Mouse (Mus musculus): Measurements from ENCODE around the gene Actn4. TPM values are rescaled to one million over a fixed set of nuclear protein-coding genes. Genes with fewer than 3 reads are reported as not detected.

Gene Actn4
- polyA plus RNA-seq, 1 experiment: 465 TPM

DNA sequence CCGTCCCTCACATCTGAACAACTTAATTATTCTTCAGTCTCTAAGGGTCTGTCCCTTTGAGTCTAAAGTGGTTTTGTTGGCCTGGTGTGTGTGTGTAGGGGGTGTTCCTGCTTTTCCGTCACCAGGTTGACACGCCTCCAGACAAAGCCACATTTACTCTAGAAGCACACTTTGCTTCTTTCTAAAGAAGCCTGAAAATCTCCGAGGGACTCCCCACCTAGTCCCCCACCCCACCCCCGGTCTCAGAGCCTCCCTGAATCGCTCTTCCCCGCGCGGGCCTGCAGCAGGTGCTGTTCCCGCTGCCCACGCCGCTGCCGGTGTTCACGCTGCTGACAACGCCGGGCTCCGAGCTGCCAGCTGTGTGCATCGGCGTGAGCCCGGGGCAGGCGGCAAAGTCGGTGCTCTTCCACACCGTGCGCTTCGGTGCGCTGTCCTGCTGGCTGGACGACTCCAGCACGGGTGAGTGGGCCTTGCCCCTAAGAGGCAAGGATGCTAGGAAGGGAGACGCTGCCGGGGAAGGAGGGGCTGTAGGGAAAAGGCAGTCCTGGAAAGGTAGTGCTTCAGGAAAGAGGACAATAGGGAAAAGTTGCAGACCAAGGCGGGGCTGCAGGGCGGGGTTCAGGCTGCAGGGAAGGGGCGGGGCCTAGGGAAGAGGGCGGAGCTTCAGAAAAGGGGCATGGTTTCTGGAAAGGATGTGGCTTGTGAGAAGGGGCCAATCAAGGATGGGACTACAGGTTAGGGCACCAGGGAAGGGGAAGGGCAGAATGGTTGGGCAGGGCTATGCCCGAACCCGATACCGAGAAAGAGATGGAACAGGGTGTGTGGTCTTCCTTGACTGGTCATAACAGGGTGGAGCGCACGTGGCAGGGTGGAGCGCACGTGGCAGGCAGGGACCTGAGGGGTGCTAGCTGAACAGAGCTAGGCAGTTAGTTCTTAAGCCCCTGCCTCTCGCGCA lies 38.8 kb upstream of the Actn4 start:
- H3K4me3 ChIP-seq (ENCODE audit: insufficient read depth, poor library complexity, severe bottlenecking): no peak overlapping the region
- no peak for TF ChIP-seq CTCF (IDR thresholded peaks at IDR 0.05; ENCODE audit: control insufficient read depth, insufficient read depth, insufficient read length)
- TF ChIP-seq MYOD1 (IDR thresholded peaks at IDR 0.05; ENCODE audit: control insufficient read depth, insufficient read length, low read depth): no peak
- TF ChIP-seq CEBPB (IDR thresholded peaks at IDR 0.05; ENCODE audit: low read depth): no peak
- TF ChIP-seq FOSL1 (IDR thresholded peaks at IDR 0.05; ENCODE audit: insufficient read depth, low read length, poor library complexity, severe bottlenecking): no peak
- no peak for TF ChIP-seq MYOG (IDR thresholded peaks at IDR 0.05; ENCODE audit: control insufficient read depth, extremely low read depth, insufficient read length)
- TF ChIP-seq USF1 (IDR thresholded peaks at IDR 0.05; ENCODE audit: low read depth): no peak
- no peak for TF ChIP-seq MAX (IDR thresholded peaks at IDR 0.05)

DNA sequence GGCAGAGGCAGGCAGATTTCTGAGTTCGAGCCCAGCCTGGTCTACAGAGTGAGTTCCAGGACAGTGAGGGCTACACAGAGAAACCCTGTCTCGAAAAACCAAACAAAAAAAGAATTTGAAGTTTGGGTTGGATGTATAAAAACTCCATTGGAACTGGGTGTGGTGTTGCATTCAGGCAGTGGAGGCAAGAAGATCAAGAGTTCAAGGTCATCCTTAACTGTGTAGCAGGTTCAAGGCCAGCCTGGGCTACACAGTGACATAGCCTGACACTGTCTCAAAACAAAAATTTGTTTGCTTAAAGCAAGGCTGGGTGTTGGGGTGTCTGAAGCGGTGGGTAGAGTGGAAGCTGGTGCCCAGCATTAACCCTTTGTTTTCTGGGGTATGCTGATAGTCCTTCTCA lies 31.3 kb upstream of the Actn4 start:
- H3K27me3 ChIP-seq (ENCODE audit: control insufficient read depth, insufficient read depth, insufficient read length): no peaks in the 10 kb centered on the region
- no peak overlapping the region for H3ac ChIP-seq (ENCODE audit: control insufficient read depth, insufficient read length, low read depth)
- H3K79me3 ChIP-seq (ENCODE audit: low read depth): no peaks in the 10 kb centered on the region
- no peak overlapping the region for H3K4me3 ChIP-seq (ENCODE audit: insufficient read depth, poor library complexity, severe bottlenecking)
- TF ChIP-seq CEBPB (IDR thresholded peaks at IDR 0.05; ENCODE audit: low read depth) (no peak), CTCF (IDR thresholded peaks at IDR 0.05; ENCODE audit: control insufficient read depth, insufficient read depth, insufficient read length) (no peak), USF1 (IDR thresholded peaks at IDR 0.05; ENCODE audit: low read depth) (no peak), FOSL1 (IDR thresholded peaks at IDR 0.05; ENCODE audit: insufficient read depth, low read length, poor library complexity, severe bottlenecking) (no peak), MYOD1 (IDR thresholded peaks at IDR 0.05; ENCODE audit: control insufficient read depth, insufficient read length, low read depth) (no peak), MAX (IDR thresholded peaks at IDR 0.05) (no peak), MYOG (IDR thresholded peaks at IDR 0.05; ENCODE audit: control insufficient read depth, extremely low read depth, insufficient read length) (no peak)
- no peaks in the 10 kb centered on the region for H3K79me2 ChIP-seq (ENCODE audit: control insufficient read depth, insufficient read depth)
- no peaks in the 10 kb centered on the region for H3K36me3 ChIP-seq (ENCODE audit: control insufficient read depth, insufficient read depth)

More for the DNA sequence above, 38.8 kb upstream of the Actn4 start:
- Histone ChIP-seq H3K27me3 (ENCODE audit: control insufficient read depth, insufficient read depth, insufficient read length) (no peaks in the 10 kb centered on the region), H3K79me3 (ENCODE audit: low read depth) (no peaks in the 10 kb centered on the region), H3ac (ENCODE audit: control insufficient read depth, insufficient read length, low read depth) (peak overlapping the region; percentile 62), H3K79me2 (ENCODE audit: control insufficient read depth, insufficient read depth) (no peaks in the 10 kb centered on the region), H3K36me3 (ENCODE audit: control insufficient read depth, insufficient read depth) (no peaks in the 10 kb centered on the region)

DNA sequence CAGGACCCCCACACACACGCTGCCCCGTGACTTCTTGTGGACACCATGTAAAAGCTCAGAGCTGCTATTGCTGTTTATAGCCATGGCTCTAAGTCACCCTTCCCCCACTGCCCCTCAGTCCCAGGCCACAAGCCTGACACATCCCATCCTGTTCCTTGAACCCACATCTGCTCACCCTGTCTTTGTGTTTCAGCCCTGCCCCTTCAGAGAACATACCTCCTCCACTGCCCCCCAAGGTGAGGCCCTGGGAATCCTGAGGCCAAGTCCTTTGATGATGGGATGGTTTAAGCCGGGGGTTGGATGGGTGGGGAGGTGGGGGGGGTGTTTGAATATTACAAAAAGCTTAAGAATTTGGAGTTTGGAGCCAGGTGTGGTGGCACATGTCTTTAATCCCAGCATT lies 30.9 kb upstream of the Actn4 start:
- Histone ChIP-seq H3K36me3 (ENCODE audit: control insufficient read depth, insufficient read depth) (no peaks in the 10 kb centered on the region), H3K4me3 (ENCODE audit: insufficient read depth, poor library complexity, severe bottlenecking) (no peak overlapping the region), H3K27me3 (ENCODE audit: control insufficient read depth, insufficient read depth, insufficient read length) (peaks cover under 1% of the 10 kb centered on the region), H3K79me3 (ENCODE audit: low read depth) (no peaks in the 10 kb centered on the region), H3K79me2 (ENCODE audit: control insufficient read depth, insufficient read depth) (no peaks in the 10 kb centered on the region), H3ac (ENCODE audit: control insufficient read depth, insufficient read length, low read depth) (no peak overlapping the region)
- no peak for TF ChIP-seq FOSL1 (IDR thresholded peaks at IDR 0.05; ENCODE audit: insufficient read depth, low read length, poor library complexity, severe bottlenecking)
- no peak for TF ChIP-seq MYOD1 (IDR thresholded peaks at IDR 0.05; ENCODE audit: control insufficient read depth, insufficient read length, low read depth)
- TF ChIP-seq CTCF (IDR thresholded peaks at IDR 0.05; ENCODE audit: control insufficient read depth, insufficient read depth, insufficient read length): no peak
- no peak for TF ChIP-seq USF1 (IDR thresholded peaks at IDR 0.05; ENCODE audit: low read depth)
- no peak for TF ChIP-seq MAX (IDR thresholded peaks at IDR 0.05)
- TF ChIP-seq CEBPB (IDR thresholded peaks at IDR 0.05; ENCODE audit: low read depth): no peak
- TF ChIP-seq MYOG (IDR thresholded peaks at IDR 0.05; ENCODE audit: control insufficient read depth, extremely low read depth, insufficient read length): no peak

DNA sequence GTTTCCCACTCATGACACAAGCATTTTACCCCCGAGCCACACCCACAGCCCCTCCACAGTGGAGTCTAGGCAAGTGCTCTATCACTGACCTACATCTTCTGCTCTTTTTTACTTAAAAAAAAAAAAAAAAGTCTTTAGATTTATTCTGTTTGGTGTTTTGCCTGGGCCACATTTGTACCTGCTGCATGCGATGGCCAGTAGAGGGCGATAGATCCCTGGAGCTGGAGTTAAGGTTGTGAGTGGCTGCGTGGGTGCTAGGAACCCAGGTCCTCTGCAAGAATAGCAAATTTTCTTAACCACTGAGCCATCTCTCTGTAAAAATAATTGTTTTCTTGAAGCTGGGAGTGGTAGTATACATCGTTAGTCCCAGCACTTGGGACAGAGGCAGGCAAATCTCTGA lies 29.5 kb upstream of the Actn4 start:
- TF ChIP-seq MAX (IDR thresholded peaks at IDR 0.05): no peak
- TF ChIP-seq USF1 (IDR thresholded peaks at IDR 0.05; ENCODE audit: low read depth): no peak
- no peak for TF ChIP-seq FOSL1 (IDR thresholded peaks at IDR 0.05; ENCODE audit: insufficient read depth, low read length, poor library complexity, severe bottlenecking)
- TF ChIP-seq CTCF (IDR thresholded peaks at IDR 0.05; ENCODE audit: control insufficient read depth, insufficient read depth, insufficient read length): no peak
- TF ChIP-seq CEBPB (IDR thresholded peaks at IDR 0.05; ENCODE audit: low read depth): no peak
- TF ChIP-seq MYOG (IDR thresholded peaks at IDR 0.05; ENCODE audit: control insufficient read depth, extremely low read depth, insufficient read length): no peak
- TF ChIP-seq MYOD1 (IDR thresholded peaks at IDR 0.05; ENCODE audit: control insufficient read depth, insufficient read length, low read depth): no peak
- Histone ChIP-seq H3K79me3 (ENCODE audit: low read depth) (no peaks in the 10 kb centered on the region), H3K79me2 (ENCODE audit: control insufficient read depth, insufficient read depth) (no peaks in the 10 kb centered on the region), H3K27me3 (ENCODE audit: control insufficient read depth, insufficient read depth, insufficient read length) (peaks cover 4% of the 10 kb centered on the region), H3K4me3 (ENCODE audit: insufficient read depth, poor library complexity, severe bottlenecking) (no peak overlapping the region), H3ac (ENCODE audit: control insufficient read depth, insufficient read length, low read depth) (no peak overlapping the region), H3K36me3 (ENCODE audit: control insufficient read depth, insufficient read depth) (no peaks in the 10 kb centered on the region)

DNA sequence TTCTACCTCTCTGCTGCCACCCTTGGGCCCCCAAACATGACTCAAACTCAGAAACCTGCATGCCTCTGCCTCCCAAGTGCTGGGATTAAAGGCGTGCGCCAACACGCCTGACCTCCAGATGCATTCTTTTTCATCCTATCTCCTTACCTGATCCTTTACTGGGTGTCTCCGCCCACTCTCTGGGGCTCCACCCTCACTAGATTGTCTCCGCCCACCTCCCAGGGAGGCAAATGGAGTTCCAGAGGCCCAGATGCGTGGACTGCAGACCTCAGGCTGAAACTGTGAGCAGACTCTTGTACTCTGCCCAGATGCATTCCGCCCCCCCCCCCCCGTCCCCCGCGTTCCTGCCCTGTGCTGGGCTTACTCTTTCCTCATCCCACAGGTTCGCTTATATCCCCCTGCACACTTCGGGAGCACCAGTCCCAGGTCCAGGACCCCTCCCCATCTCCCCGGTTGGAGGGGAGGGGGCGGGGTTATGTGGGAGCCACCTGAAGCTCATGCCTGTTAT lies 28.7 kb upstream of the Actn4 start:
- Histone ChIP-seq H3ac (ENCODE audit: control insufficient read depth, insufficient read length, low read depth) (no peak overlapping the region), H3K79me3 (ENCODE audit: low read depth) (no peaks in the 10 kb centered on the region), H3K36me3 (ENCODE audit: control insufficient read depth, insufficient read depth) (no peaks in the 10 kb centered on the region), H3K79me2 (ENCODE audit: control insufficient read depth, insufficient read depth) (no peaks in the 10 kb centered on the region), H3K4me3 (ENCODE audit: insufficient read depth, poor library complexity, severe bottlenecking) (no peak overlapping the region), H3K27me3 (ENCODE audit: control insufficient read depth, insufficient read depth, insufficient read length) (peaks cover 4% of the 10 kb centered on the region)
- TF ChIP-seq CEBPB (IDR thresholded peaks at IDR 0.05; ENCODE audit: low read depth): no peak
- TF ChIP-seq CTCF (IDR thresholded peaks at IDR 0.05; ENCODE audit: control insufficient read depth, insufficient read depth, insufficient read length): no peak
- no peak for TF ChIP-seq USF1 (IDR thresholded peaks at IDR 0.05; ENCODE audit: low read depth)
- TF ChIP-seq MAX (IDR thresholded peaks at IDR 0.05): no peak
- no peak for TF ChIP-seq MYOG (IDR thresholded peaks at IDR 0.05; ENCODE audit: control insufficient read depth, extremely low read depth, insufficient read length)
- no peak for TF ChIP-seq MYOD1 (IDR thresholded peaks at IDR 0.05; ENCODE audit: control insufficient read depth, insufficient read length, low read depth)
- no peak for TF ChIP-seq FOSL1 (IDR thresholded peaks at IDR 0.05; ENCODE audit: insufficient read depth, low read length, poor library complexity, severe bottlenecking)
